Mouse (Mus musculus) E14TG2a.4 (cell line): ENCODE measurements around the gene Doc2a.

Experiments
- H3K27me3 ChIP-seq: 2 replicates; pipeline ENCODE4 v1.6.1; 2014; ENCODE audit warnings: low read length, control low read depth; ENCODE audit not compliant: insufficient read depth
- H3K36me3 ChIP-seq: 2 replicates; pipeline ENCODE4 v1.6.1; 2014; ENCODE audit warnings: low read length, control low read depth; ENCODE audit not compliant: insufficient read depth
- H3K4me1 ChIP-seq: replicated peaks from 2 replicates; pipeline ENCODE4 v1.6.1; 2014; ENCODE audit warnings: low read depth, low read length, control low read depth
- H3K4me3 ChIP-seq: replicated peaks from 2 replicates; pipeline ENCODE4 v1.5.1; 2014; ENCODE audit warnings: mild to moderate bottlenecking, low read length
- H3K9me3 ChIP-seq: 2 replicates; pipeline ENCODE4 v1.6.1; 2014; ENCODE audit warnings: low read length, control low read depth
- CTCF ChIP-seq: conservative IDR thresholded peaks from 2 replicates; pipeline ENCODE4 v1.5.1; 2014; ENCODE audit warnings: low read length
- NANOG ChIP-seq: IDR thresholded peaks from 2 replicates; pipeline ENCODE4 v1.6.1; 2014; ENCODE audit warnings: borderline replicate concordance, low read length, mixed read lengths
- POU5F1 ChIP-seq: IDR thresholded peaks from 2 replicates; pipeline ENCODE4 v1.6.1; 2014; ENCODE audit warnings: low read length, borderline replicate concordance

Doc2a gene

GRCm38 (mm10) chr7:126817595-126817994 lies 29.6 kb upstream of the Doc2a start:
- no peak overlapping the region for H3K4me3 ChIP-seq
- no peaks in the 10 kb centered on the region for H3K36me3 ChIP-seq
- H3K9me3 ChIP-seq: peaks cover 4% of the 10 kb centered on the region
- peaks cover 8% of the 10 kb centered on the region; the same call in 1 of the 2 replicates for H3K27me3 ChIP-seq
- no peak for TF ChIP-seq NANOG
- no peak for TF ChIP-seq CTCF
- no peak for TF ChIP-seq POU5F1
- H3K4me1 ChIP-seq: peaks cover 46% of the 10 kb centered on the region

- peaks cover 18% of the 10 kb centered on the region for H3K27me3 ChIP-seq
- H3K9me3 ChIP-seq: peaks cover 4% of the 10 kb centered on the region
- no peak overlapping the region for H3K4me3 ChIP-seq
- no peaks in the 10 kb centered on the region for H3K36me3 ChIP-seq
- TF ChIP-seq CTCF: peak; percentile 90
- TF ChIP-seq NANOG: no peak
- H3K4me1 ChIP-seq: peaks cover 43% of the 10 kb centered on the region
These were observed 28.4 kb upstream of the Doc2a start for GRCm38 (mm10) chr7:126818818-126819217.

- Histone ChIP-seq H3K4me1 (peaks cover 46% of the 10 kb centered on the region), H3K9me3 (peaks cover 4% of the 10 kb centered on the region), H3K4me3 (peak overlapping the region; percentile 23; the same call in 1 of the 2 replicates), H3K36me3 (no peaks in the 10 kb centered on the region), H3K27me3 (peaks cover 31% of the 10 kb centered on the region)
- TF ChIP-seq POU5F1 (no peak), NANOG (no peak), CTCF (peak; percentile 99)
These were observed 25.2 kb upstream of the Doc2a start for GRCm38 (mm10) chr7:126821835-126822511.

GRCm38 (mm10) chr7:126822741-126823140 lies 24.5 kb upstream of the Doc2a start:
- H3K36me3 ChIP-seq: no peaks in the 10 kb centered on the region
- TF ChIP-seq CTCF (no peak), POU5F1 (no peak), NANOG (no peak)
- H3K9me3 ChIP-seq: peaks cover 4% of the 10 kb centered on the region
- peak overlapping the region; percentile 61 for H3K4me3 ChIP-seq
- peaks cover 40% of the 10 kb centered on the region for H3K4me1 ChIP-seq
- H3K27me3 ChIP-seq: peaks cover 33% of the 10 kb centered on the region

GRCm38 (mm10) chr7:126823202-126823711 lies 24.0 kb upstream of the Doc2a start:
- TF ChIP-seq NANOG: no peak
- peak overlapping the region; percentile 61 for H3K4me3 ChIP-seq
- H3K36me3 ChIP-seq: no peaks in the 10 kb centered on the region
- peaks cover 37% of the 10 kb centered on the region for H3K4me1 ChIP-seq
- H3K9me3 ChIP-seq: peaks cover 4% of the 10 kb centered on the region
- peaks cover 35% of the 10 kb centered on the region for H3K27me3 ChIP-seq

GRCm38 (mm10) chr7:126823940-126824339 lies 23.3 kb upstream of the Doc2a start:
- peaks cover 35% of the 10 kb centered on the region for H3K27me3 ChIP-seq
- peaks cover 3% of the 10 kb centered on the region for H3K9me3 ChIP-seq
- TF ChIP-seq NANOG: no peak
- no peaks in the 10 kb centered on the region for H3K36me3 ChIP-seq
- H3K4me1 ChIP-seq: peaks cover 43% of the 10 kb centered on the region
- peak overlapping the region; percentile 60 for H3K4me3 ChIP-seq

GRCm38 (mm10) chr7:126825403-126825802 lies 21.8 kb upstream of the Doc2a start:
- Histone ChIP-seq H3K9me3 (no peaks in the 10 kb centered on the region), H3K4me3 (no peak overlapping the region), H3K36me3 (no peaks in the 10 kb centered on the region), H3K4me1 (peaks cover 49% of the 10 kb centered on the region), H3K27me3 (peaks cover 49% of the 10 kb centered on the region)
- TF ChIP-seq CTCF: no peak
- no peak for TF ChIP-seq NANOG
- TF ChIP-seq POU5F1: no peak

GRCm38 (mm10) chr7:126825952-126826351 lies 21.3 kb upstream of the Doc2a start:
- Histone ChIP-seq H3K27me3 (peaks cover 54% of the 10 kb centered on the region), H3K36me3 (no peaks in the 10 kb centered on the region), H3K9me3 (no peaks in the 10 kb centered on the region), H3K4me3 (no peak overlapping the region), H3K4me1 (peaks cover 51% of the 10 kb centered on the region)
- TF ChIP-seq NANOG (no peak), CTCF (no peak), POU5F1 (no peak)

- Histone ChIP-seq H3K4me1 (peaks cover 41% of the 10 kb centered on the region), H3K9me3 (no peaks in the 10 kb centered on the region), H3K4me3 (peak within 1 kb of the TSS; percentile 73), H3K27me3 (peaks cover 29% of the 10 kb centered on the region), H3K36me3 (no peaks in the 10 kb centered on the region)
- TF ChIP-seq CTCF: no peak
- TF ChIP-seq NANOG: no peak
- TF ChIP-seq POU5F1: no peak
These were observed 15.7 kb upstream of the Doc2a start, which contains the start of gene 4930451I11Rik for GRCm38 (mm10) chr7:126831539-126831938. Gene 4930451I11Rik (minus strand): TSS chr7:126831639.
